Comparison of ENCODE assay signal across 8 mouse cellular contexts in genomic region chr13:23497656-23498321, GRCm38 (mm10). TPM values are rescaled to one million over a fixed set of nuclear protein-coding genes. Genes with fewer than 3 reads are reported as not detected.
A peak's percentile ranks its signal among the peaks of the same experiment; 100 is the strongest.
DNase-seq lines count a peak whose midpoint lies in the region; ATAC-seq and TF ChIP-seq lines count a peak whose summit lies in the region.

No protein-coding gene starts in this region.

- peak overlapping the region; percentile 62 for H3K4me2 ChIP-seq in lung, embryonic 14.5 days
- peak overlapping the region; percentile 47 for H3K4me2 ChIP-seq in forebrain, embryonic 12.5 days
- H3K4me2 ChIP-seq in midbrain, embryonic 14.5 days (ENCODE audit: low read length) = peak overlapping the region; percentile 43

- H3K4me3 ChIP-seq in lung, embryonic 14.5 days (ENCODE audit: low read depth, low read length) = peak overlapping the region; percentile 30
- H3K4me3 ChIP-seq in lung, adult 2 months (replicated peaks; ENCODE audit: extremely low read depth, low read depth, low read length) = no peak overlapping the region
- H3K4me3 ChIP-seq in forebrain, embryonic 12.5 days (replicated peaks) = peak overlapping the region; percentile 19
- peak overlapping the region; percentile 39 for H3K4me3 ChIP-seq in layer of hippocampus, adult 2 months
- no peak overlapping the region for H3K4me3 ChIP-seq in midbrain, embryonic 14.5 days (replicated peaks; ENCODE audit: low read depth, low read length)

- H3K4me1 ChIP-seq in lung, embryonic 14.5 days (ENCODE audit: insufficient read depth) = peaks cover 19% of the 10 kb centered on the region
- H3K4me1 ChIP-seq in lung, adult 2 months (ENCODE audit: control insufficient read depth, insufficient read depth, low read length) = no peaks in the 10 kb centered on the region
- peaks cover 9% of the 10 kb centered on the region for H3K4me1 ChIP-seq in forebrain, embryonic 12.5 days
- no peaks in the 10 kb centered on the region for H3K4me1 ChIP-seq in midbrain, embryonic 14.5 days (ENCODE audit: control insufficient read depth, insufficient read depth, low read length)

- H3K9ac ChIP-seq in lung, embryonic 14.5 days = no peak overlapping the region
- peak overlapping the region; percentile 29; the same call in 1 of the 2 replicates for H3K9ac ChIP-seq in forebrain, embryonic 12.5 days
- H3K9ac ChIP-seq in midbrain, embryonic 14.5 days (replicated peaks; ENCODE audit: low read length) = no peak overlapping the region

- no peaks in the 10 kb centered on the region for H3K36me3 ChIP-seq in lung, embryonic 14.5 days (ENCODE audit: insufficient read depth)
- H3K36me3 ChIP-seq in forebrain, embryonic 12.5 days (replicated peaks) = no peaks in the 10 kb centered on the region
- no peaks in the 10 kb centered on the region for H3K36me3 ChIP-seq in midbrain, embryonic 14.5 days (ENCODE audit: control insufficient read depth, insufficient read depth, low read length)

- H3K27me3 ChIP-seq in lung, embryonic 14.5 days (ENCODE audit: insufficient read depth, low read length) = no peaks in the 10 kb centered on the region
- peaks cover 12% of the 10 kb centered on the region; the same call in 1 of the 2 replicates for H3K27me3 ChIP-seq in forebrain, embryonic 12.5 days
- H3K27me3 ChIP-seq in midbrain, embryonic 14.5 days (ENCODE audit: control insufficient read depth, insufficient read depth, low read length) = peaks cover 19% of the 10 kb centered on the region

- TF ChIP-seq CTCF in lung, embryonic 14.5 days (IDR thresholded peaks at IDR 0.05; ENCODE audit: low read depth) = no peak
- TF ChIP-seq CTCF in lung, adult 2 months (IDR thresholded peaks at IDR 0.05; ENCODE audit: insufficient read depth, low read length) = no peak
- no peak for TF ChIP-seq CTCF in layer of hippocampus, adult 2 months (conservative IDR thresholded peaks at IDR 0.05)

- no peaks in the 10 kb centered on the region for H3K9me3 ChIP-seq in lung, embryonic 14.5 days (ENCODE audit: low read depth, low read length)
- H3K9me3 ChIP-seq in forebrain, embryonic 12.5 days = no peaks in the 10 kb centered on the region
- H3K9me3 ChIP-seq in midbrain, embryonic 14.5 days (ENCODE audit: control insufficient read depth, low read length) = no peaks in the 10 kb centered on the region

- no peak for ATAC-seq in lung, embryonic 14.5 days (ENCODE audit: insufficient read depth)
- no peak; the same call in 1 of the 2 replicates for ATAC-seq in forebrain, embryonic 12.5 days (ENCODE audit: low FRiP score)
- ATAC-seq in midbrain, embryonic 14.5 days (ENCODE audit: low FRiP score, low TSS enrichment) = no peak
- ATAC-seq in monocyte, adult 5-6 weeks (replicated peaks; ENCODE audit: insufficient number of reproducible peaks, low FRiP score, low TSS enrichment, poor library complexity, severe bottlenecking) = no peak

- 3% methylated on average over 19 of the region's 19 CpGs for WGBS in lung, embryonic 14.5 days
- 48% methylated on average over 19 of the region's 19 CpGs for WGBS in lung, adult 2 months
- WGBS in forebrain, embryonic 12.5 days = 2% methylated on average over 19 of the region's 19 CpGs
- 3% methylated on average over 19 of the region's 19 CpGs for WGBS in midbrain, embryonic 14.5 days

- no peak overlapping the region for H3K27ac ChIP-seq in lung, embryonic 14.5 days (ENCODE audit: low read depth)
- no peak overlapping the region for H3K27ac ChIP-seq in forebrain, embryonic 12.5 days
- no peak overlapping the region for H3K27ac ChIP-seq in layer of hippocampus, adult 2 months
- H3K27ac ChIP-seq in midbrain, embryonic 14.5 days (replicated peaks; ENCODE audit: low read depth, low read length) = no peak overlapping the region

- DNase-seq in lung, embryonic 14.5 days = peak; percentile 81
- no peak for DNase-seq in lung, adult 2 months
- DNase-seq in adipocyte (ENCODE audit: low spot score) = peak; percentile 50
- DNase-seq in layer of hippocampus, adult 2 months (ENCODE audit: low spot score in 2 of 2) = peak in 1 of 2 experiments; percentile 51
- peak; percentile 34 for DNase-seq in midbrain, embryonic 14.5 days
- no peak for DNase-seq in spleen, postnatal 14 days (ENCODE audit: low spot score in 2 of 2)

- no peak for TF ChIP-seq POLR2A in lung, adult 2 months (IDR thresholded peaks at IDR 0.05; ENCODE audit: borderline replicate concordance, extremely low read depth, low read depth, low read length)

RNA-seq across cellular contexts. Expression of gene Btn2a2, which starts 9.1 kb away (rescaled TPM):
- 0.63 and 0.73 TPM in 2 replicates for polyA plus RNA-seq in lung, embryonic 14.5 days (2014; fragmentation: Nextera tagmentation; extraction: Ambion mirVana)
- not detected in 2 replicates for polyA plus RNA-seq in lung, adult 2 months (2012; rRNA removed)
- 0.23 and 0.36 TPM in 2 replicates for polyA plus RNA-seq in forebrain, embryonic 12.5 days (2016; fragmentation: Nextera tagmentation; extraction: Ambion mirVana)
- under 1 TPM; 0.49 to 0.52 TPM for total RNA-seq in layer of hippocampus, adult 2 months (2021)
- polyA plus RNA-seq in midbrain, embryonic 14.5 days (2014; fragmentation: Nextera tagmentation; extraction: Ambion mirVana) = not detected in 2 replicates
- not detected in 3 replicates for total RNA-seq in monocyte, adult 5-6 weeks (2017)

RNA-seq across cellular contexts. Expression of gene Btn1a1, which starts 32.1 kb away (rescaled TPM):
- polyA plus RNA-seq in lung, embryonic 14.5 days (2014; fragmentation: Nextera tagmentation; extraction: Ambion mirVana) = 0.07 and 0.18 TPM in 2 replicates
- not detected in 2 replicates for polyA plus RNA-seq in lung, adult 2 months (2012; rRNA removed)
- polyA plus RNA-seq in forebrain, embryonic 12.5 days (2016; fragmentation: Nextera tagmentation; extraction: Ambion mirVana) = 0.18 and 0.36 TPM in 2 replicates
- total RNA-seq in layer of hippocampus, adult 2 months (2021) = not detected
- polyA plus RNA-seq in midbrain, embryonic 14.5 days (2014; fragmentation: Nextera tagmentation; extraction: Ambion mirVana) = 0.09 TPM in 1 of 2 replicates, not detected in the other
- total RNA-seq in monocyte, adult 5-6 weeks (2017) = not detected in 3 replicates

RNA-seq across cellular contexts. Expression of gene Hist1h4h, which starts 33.1 kb away (rescaled TPM):
- 7.1 and 7.6 TPM in 2 replicates for polyA plus RNA-seq in lung, embryonic 14.5 days (2014; fragmentation: Nextera tagmentation; extraction: Ambion mirVana)
- polyA plus RNA-seq in lung, adult 2 months (2012; rRNA removed) = 27.1 and 28.0 TPM in 2 replicates
- 7.2 and 8.7 TPM in 2 replicates for polyA plus RNA-seq in forebrain, embryonic 12.5 days (2016; fragmentation: Nextera tagmentation; extraction: Ambion mirVana)
- 100 to 1,000 TPM; 333 to 344 TPM for total RNA-seq in layer of hippocampus, adult 2 months (2021)
- polyA plus RNA-seq in midbrain, embryonic 14.5 days (2014; fragmentation: Nextera tagmentation; extraction: Ambion mirVana) = 4.1 and 6.4 TPM in 2 replicates
- 24.5 to 149 TPM (median 46.4 TPM) in 3 replicates for total RNA-seq in monocyte, adult 5-6 weeks (2017)

RNA-seq across cellular contexts. Expression of gene Hist1h2af, which starts 35.9 kb away (rescaled TPM):
- 13.0 and 14.6 TPM in 2 replicates for polyA plus RNA-seq in lung, embryonic 14.5 days (2014; fragmentation: Nextera tagmentation; extraction: Ambion mirVana)
- 28.7 and 47.1 TPM in 2 replicates for polyA plus RNA-seq in lung, adult 2 months (2012; rRNA removed)
- 9.3 and 10.7 TPM in 2 replicates for polyA plus RNA-seq in forebrain, embryonic 12.5 days (2016; fragmentation: Nextera tagmentation; extraction: Ambion mirVana)
- total RNA-seq in layer of hippocampus, adult 2 months (2021) = 10 to 100 TPM in 1 of 2 experiments, 1 to 10 TPM in 1; 6.9 to 12.2 TPM
- polyA plus RNA-seq in midbrain, embryonic 14.5 days (2014; fragmentation: Nextera tagmentation; extraction: Ambion mirVana) = 3.4 and 4.6 TPM in 2 replicates
- 1.4 to 11.6 TPM in 2 of 3 replicates, not detected in the other for total RNA-seq in monocyte, adult 5-6 weeks (2017)

RNA-seq across cellular contexts. Expression of gene Hist1h3g, which starts 37.4 kb away (rescaled TPM):
- 6.6 and 7.5 TPM in 2 replicates for polyA plus RNA-seq in lung, embryonic 14.5 days (2014; fragmentation: Nextera tagmentation; extraction: Ambion mirVana)
- 2.1 and 2.3 TPM in 2 replicates for polyA plus RNA-seq in lung, adult 2 months (2012; rRNA removed)
- polyA plus RNA-seq in forebrain, embryonic 12.5 days (2016; fragmentation: Nextera tagmentation; extraction: Ambion mirVana) = 7.2 and 8.3 TPM in 2 replicates
- total RNA-seq in layer of hippocampus, adult 2 months (2021) = 1 to 10 TPM; 3.6 to 5.5 TPM
- polyA plus RNA-seq in midbrain, embryonic 14.5 days (2014; fragmentation: Nextera tagmentation; extraction: Ambion mirVana) = 0.77 and 1.4 TPM in 2 replicates
- total RNA-seq in monocyte, adult 5-6 weeks (2017) = not detected in 3 replicates

Comparison
In these comparisons a context has a peak if more than half of its experiments do, and no peak if none do; other contexts are left out.
1. DNase-seq: peak in lung, embryonic 14.5 days (single experiment), adipocyte (single experiment) and midbrain, embryonic 14.5 days (single experiment); none in lung, adult 2 months (single experiment) and spleen, postnatal 14 days (0 of 2).
2. H3K4me3 ChIP-seq: peak in lung, embryonic 14.5 days (single experiment), forebrain, embryonic 12.5 days (single experiment) and layer of hippocampus, adult 2 months (single experiment); none in lung, adult 2 months (single experiment) and midbrain, embryonic 14.5 days (single experiment).
3. Peak in every context shown above with its lines, with median percentiles within 50 percentile points of each other: H3K4me2 ChIP-seq.